ENCODE assay signal across 9 mouse cellular contexts in the genomic region with DNA sequence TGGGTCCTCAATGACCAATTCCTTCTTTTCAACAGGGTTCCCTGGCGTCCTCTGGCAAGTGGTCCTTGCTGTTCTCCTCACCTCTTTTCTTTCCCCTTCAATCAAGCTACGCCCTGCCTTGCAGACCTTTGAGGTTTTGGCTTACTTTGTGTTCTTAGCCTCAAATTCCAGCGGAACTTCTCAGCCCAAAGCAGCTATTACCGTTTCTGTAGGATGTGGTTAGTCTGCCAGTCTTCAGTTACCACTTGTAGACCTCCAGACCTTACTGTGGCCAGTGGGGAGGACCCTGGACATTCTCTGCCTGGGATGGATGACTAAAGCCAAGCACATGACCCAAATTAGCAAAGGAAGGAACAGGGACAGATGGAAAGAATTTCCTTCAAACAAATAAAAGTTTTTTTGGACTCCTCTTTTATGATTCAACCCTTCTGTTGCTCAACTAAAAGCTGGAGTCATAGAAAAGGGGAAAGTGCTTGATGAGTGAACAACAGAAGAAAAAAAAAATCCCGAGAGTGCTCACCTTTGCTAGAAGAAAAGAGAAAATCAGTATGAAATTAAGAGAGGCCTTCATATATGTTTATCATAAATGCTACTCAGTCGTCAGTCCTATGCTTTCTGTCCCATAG.
"Had no signal": no experiment of that assay in that cellular context is flagged by ENCODE, and none has a peak within 500 bp of the region (broad histone marks: within the 10 kb centered on the region; RNA-seq: fewer than 3 reads in every experiment).

No protein-coding gene starts in this region.

- DNase-seq: kidney, postnatal 25 days; lung, embryonic 14.5 days; lung, postnatal 10 days; lung, postnatal 4 days; spleen, adult 18-20 months; thymus, adult 2 months; thymus, postnatal 25 days had no signal

- ATAC-seq: liver, embryonic 12.5 days; midbrain, embryonic 13.5 days had no signal
